Mouse (Mus musculus) layer of hippocampus, postnatal 25 days (tissue): ENCODE results near the gene Coro1a. TPM values are rescaled to one million over a fixed set of nuclear protein-coding genes. Genes with fewer than 3 reads are reported as not detected.
A peak's percentile ranks its signal among the peaks of the same experiment; 100 is the strongest.
"Not testable (repeated sequence)": the region's sequence is repeated elsewhere in the genome, so short reads cannot be mapped to it uniquely, and the experiment has no call there.

Experiments
- DNase-seq, 2 experiments: peaks; one replicate each; pipeline ENCODE4 v3.0.0; 2022; ENCODE audit warnings: mixed read lengths in 2 of 2, low spot score in 1 of 2; ENCODE audit errors: extremely low spot score in 1 of 2
- total RNA-seq, 2 experiments: library from RNA; stranded (reverse); gene quantifications; 2 replicates each; pipeline ENCODE4 v1.2.3; 2021

Coro1a gene
- 100 to 1,000 TPM; 129 to 139 TPM for total RNA-seq

DNA sequence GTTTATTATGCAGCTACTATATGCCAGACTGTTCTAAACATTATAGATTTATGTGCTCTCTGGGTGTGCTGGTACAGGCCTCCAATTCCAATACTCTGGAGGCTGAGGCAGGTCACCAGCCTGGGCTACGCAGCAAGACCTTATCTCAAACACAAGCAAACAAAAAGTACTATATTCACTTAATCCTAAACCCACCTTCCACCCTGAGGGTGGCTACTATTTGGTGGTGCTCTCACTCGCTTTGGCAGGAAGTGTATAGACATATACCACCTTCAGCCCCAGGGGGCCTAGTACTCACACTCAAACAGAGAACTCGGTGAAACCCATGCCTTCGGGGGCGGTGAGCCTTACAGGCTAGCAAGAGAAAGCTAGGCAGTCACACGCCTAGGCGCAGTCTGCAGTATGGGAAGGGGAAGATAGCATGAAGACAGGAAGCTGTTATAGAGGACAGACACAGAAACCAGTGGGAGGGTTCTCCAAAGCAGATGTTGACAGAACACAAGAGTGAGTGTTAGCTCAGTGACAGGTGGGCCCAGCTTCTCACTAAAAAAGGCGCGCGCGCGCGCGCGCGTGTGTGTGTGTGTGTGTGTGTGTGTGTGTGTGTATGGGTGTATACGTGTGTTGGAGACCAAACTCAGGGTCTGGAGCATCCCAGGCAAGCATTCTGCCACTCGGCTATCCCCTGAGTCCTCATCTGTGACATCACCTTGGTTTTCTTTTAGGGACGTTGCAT is at the start of gene Coro1a:
Gene Coro1a (minus strand): TSS at position 346 of the 733 bp plus-strand sequence.
- DNase-seq = no peak

- DNase-seq = peak; percentile 51 to 66
Observed at GRCm38 (mm10) chr7:126754866-126755265, 47.3 kb upstream of the Coro1a start.

DNA sequence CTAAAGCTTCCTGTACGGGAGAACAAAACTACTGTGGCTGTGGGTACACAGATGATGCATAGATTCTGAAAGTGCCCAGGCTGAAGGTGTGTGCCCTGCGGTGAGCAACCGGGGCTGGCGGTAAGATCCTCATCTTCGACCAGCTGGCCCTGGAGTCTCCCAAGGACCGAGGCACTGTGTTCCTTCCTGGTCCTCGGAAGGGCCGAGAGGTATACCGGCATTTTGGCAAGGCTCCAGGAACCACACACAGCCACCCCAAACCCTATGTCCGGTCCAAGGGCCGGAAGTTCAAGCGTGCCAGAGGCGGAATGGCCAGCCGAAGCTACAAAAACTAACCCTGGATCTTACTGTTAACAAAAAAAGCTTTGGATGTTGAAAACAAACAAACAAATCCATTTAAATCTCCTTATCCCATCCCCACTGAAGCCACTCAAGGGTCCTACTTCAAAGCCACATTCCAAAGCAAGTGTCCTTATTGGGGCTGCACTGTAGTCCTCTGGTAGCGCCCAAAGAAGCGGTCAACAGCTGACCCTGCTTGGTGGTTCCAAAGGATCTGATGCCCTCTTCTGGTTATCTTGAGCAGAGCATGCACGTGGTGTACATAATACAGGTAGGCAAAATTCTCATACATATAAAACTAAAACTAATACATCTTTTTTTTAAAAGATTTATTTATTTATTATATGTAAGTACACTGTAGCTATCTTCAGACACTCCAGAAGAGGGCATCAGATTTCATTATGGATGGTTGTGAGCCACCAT is 42.2 kb upstream of the Coro1a start:
- DNase-seq = no peak

GRCm38 (mm10) chr7:126748824-126749223 is 41.2 kb upstream of the Coro1a start:
- DNase-seq = no peak

DNA sequence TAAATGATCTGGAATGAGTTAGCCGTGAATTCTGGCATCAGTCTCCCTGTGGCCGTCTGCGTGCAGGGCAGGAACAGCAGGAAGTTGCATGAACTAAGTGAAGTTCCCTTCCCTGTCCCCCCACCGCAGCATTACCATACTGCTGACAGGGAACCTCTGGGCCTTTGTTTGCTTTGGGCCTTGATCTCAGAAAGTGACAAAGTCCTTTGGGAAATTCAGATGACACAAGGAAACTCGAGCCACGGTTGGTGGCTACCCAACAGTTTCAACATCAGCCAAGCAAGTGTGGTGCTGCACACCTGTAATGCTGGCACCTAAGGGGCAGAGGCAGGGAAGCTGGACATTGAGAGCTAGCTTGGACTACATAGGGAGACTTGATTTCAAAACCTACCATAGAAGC is 39.2 kb upstream of the Coro1a start:
- DNase-seq = no peak

GRCm38 (mm10) chr7:126746066-126746465 is 38.5 kb upstream of the Coro1a start:
- DNase-seq = no peak

- DNase-seq = no peak
Observed at GRCm38 (mm10) chr7:126741964-126742482, 34.4 kb upstream of the Coro1a start.

- DNase-seq = no peak
Observed at GRCm38 (mm10) chr7:126741452-126741851, 33.9 kb upstream of the Coro1a start.

GRCm38 (mm10) chr7:126740977-126741376 is 33.4 kb upstream of the Coro1a start:
- DNase-seq = no peak

DNA sequence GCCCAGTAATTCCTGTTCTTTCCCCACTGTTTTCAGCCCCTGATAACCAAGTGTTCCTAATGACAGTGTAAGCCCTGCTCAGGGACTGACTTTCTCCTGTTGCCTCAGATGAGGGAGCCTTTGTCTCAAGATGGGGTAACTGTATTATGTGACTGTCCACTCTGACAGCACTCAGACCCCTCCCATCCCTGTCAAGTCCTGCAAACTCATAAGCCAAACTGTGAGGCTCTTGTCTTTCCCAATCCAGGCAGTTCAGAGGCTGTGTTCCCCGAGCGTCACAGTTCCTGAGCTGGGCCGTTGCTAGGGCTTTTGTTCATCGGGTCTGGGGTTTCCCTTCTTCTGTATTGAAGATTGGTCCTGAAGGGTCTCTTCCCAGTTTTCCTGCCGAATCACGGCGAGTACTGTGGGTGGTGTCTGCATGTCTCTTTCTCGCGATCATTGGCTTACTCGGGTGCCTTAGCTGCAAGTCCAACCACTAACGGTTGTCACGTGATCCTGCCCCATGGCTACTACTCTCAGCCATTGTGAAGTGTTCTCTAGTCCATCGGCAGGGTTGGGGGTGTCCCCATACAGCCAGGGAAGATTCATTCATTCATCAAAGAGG is 32.6 kb upstream of the Coro1a start:
- DNase-seq = no peak

- DNase-seq = no peak
Observed at GRCm38 (mm10) chr7:126739551-126739950, 32.0 kb upstream of the Coro1a start.

GRCm38 (mm10) chr7:126736122-126736521 is 28.5 kb upstream of the Coro1a start:
- no peak for DNase-seq

DNA sequence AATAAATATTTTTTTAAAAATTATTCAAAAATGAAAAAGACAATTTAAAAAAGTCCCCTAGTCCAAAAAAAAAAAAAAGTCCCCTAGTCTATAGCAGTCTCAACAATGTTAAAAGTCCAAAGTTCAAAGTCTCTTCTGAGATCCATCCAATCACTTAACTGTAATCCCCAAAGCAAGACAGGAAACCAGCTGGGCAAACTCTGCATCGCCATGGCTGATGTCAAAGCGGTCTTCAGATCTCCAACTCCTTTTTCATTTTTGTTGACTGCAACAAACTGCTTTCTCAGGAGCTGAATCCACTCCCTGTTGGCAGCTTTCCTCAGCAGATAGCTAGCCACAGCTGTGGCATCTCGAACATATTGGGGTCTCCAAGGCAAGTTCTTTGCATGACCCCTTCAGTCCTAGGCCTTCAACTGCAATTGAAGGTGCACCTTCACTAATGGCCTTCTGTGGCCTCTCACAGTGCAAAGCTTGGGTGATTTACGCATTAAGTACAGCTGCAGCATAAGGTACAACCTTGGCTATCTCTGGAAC is 22.7 kb upstream of the Coro1a start:
- not testable (repeated sequence) for DNase-seq

GRCm38 (mm10) chr7:126725667-126726066 is 18.1 kb upstream of the Coro1a start:
- no peak for DNase-seq

DNA sequence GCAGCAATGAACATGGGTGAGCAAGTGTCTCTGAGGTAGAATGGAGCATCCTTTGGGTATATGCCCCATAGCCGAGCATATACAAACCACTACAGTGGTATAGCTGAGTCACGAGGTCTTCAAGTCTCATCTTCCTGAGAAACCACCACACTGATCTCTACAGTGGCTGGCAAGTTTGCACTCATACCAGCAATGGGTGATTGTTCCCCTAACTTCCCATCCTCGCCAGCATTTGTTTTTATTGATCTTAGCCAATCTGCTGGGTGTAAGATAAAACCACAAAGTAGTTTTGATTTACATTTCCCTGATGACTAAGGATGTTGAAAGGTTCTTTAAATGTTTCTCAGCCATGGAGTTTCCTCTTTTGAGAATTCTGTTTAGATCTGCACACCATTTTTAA is 17.5 kb upstream of the Coro1a start:
- no peak for DNase-seq

- no peak for DNase-seq
Observed at GRCm38 (mm10) chr7:126721635-126722034, 14.0 kb upstream of the Coro1a start.

GRCm38 (mm10) chr7:126718787-126719337 is 11.3 kb upstream of the Coro1a start:
- DNase-seq = no peak

GRCm38 (mm10) chr7:126717566-126717965 is 10.0 kb upstream of the Coro1a start:
- DNase-seq = no peak

- no peak for DNase-seq
Observed at GRCm38 (mm10) chr7:126715679-126716078, 8.1 kb upstream of the Coro1a start.

GRCm38 (mm10) chr7:126711910-126712309 is 4.3 kb upstream of the Coro1a start:
- DNase-seq = no peak

- DNase-seq = no peak
Observed at GRCm38 (mm10) chr7:126710266-126710665, 2.7 kb upstream of the Coro1a start.
